Mouse (Mus musculus): ENCODE measurements around the gene Cldn12.

GRCm38 (mm10) chr5:5536131-5536530 lies 21.4 kb upstream of the Cldn12 start:
- no peak for TF ChIP-seq CTCF (conservative IDR thresholded peaks at IDR 0.05; ENCODE audit: low read length)
- no peak for TF ChIP-seq POU5F1 (IDR thresholded peaks at IDR 0.05; ENCODE audit: borderline replicate concordance, low read length)
- no peak for TF ChIP-seq NANOG (IDR thresholded peaks at IDR 0.05; ENCODE audit: borderline replicate concordance, low read length)
